Mouse (Mus musculus) stomach, embryonic 14.5 days (tissue): Measurements from ENCODE around the gene Slc22a4. TPM values are rescaled to one million over a fixed set of nuclear protein-coding genes. Genes with fewer than 3 reads are reported as not detected.
"Not testable (repeated sequence)": the region's sequence is repeated elsewhere in the genome, so short reads cannot be mapped to it uniquely, and the experiment has no call there.

Experiments used
- ATAC-seq: fragments of 200-750 bp; cut with Nextera tagmentation; 2 replicates; pipeline ENCODE4 v1.8.0; 2017; ENCODE audit warnings: low read depth, moderate TSS enrichment; ENCODE audit not compliant: insufficient number of reproducible peaks, insufficient read depth, low FRiP score
- H3K27ac ChIP-seq: fragments of 300-500 bp; sonication (generic); 2 replicates; pipeline ENCODE4 v1.5.1; 2014; ENCODE audit warnings: mild to moderate bottlenecking, low read length, moderate library complexity, mixed read lengths
- H3K27me3 ChIP-seq: fragments of 300-500 bp; sonication (generic); 2 replicates; pipeline ENCODE4 v1.6.1; 2014; ENCODE audit warnings: low read length, control low read depth, mixed read lengths; ENCODE audit not compliant: control insufficient read depth, insufficient read depth
- H3K36me3 ChIP-seq: fragments of 300-500 bp; sonication (generic); 2 replicates; pipeline ENCODE4 v1.6.1; 2014; ENCODE audit warnings: mild to moderate bottlenecking, control low read depth, low read length, moderate library complexity, mixed read lengths; ENCODE audit not compliant: control insufficient read depth, insufficient read depth
- H3K4me1 ChIP-seq: fragments of 300-500 bp; sonication (generic); 2 replicates; pipeline ENCODE4 v1.6.1; 2014; ENCODE audit warnings: low read length, control low read depth, mixed read lengths; ENCODE audit not compliant: control insufficient read depth, insufficient read depth
- H3K4me2 ChIP-seq: fragments of 300-500 bp; sonication (generic); replicated peaks from 2 replicates; pipeline ENCODE4 v1.6.1; 2014; ENCODE audit warnings: low read depth, low read length, control low read depth
- H3K4me3 ChIP-seq: fragments of 300-500 bp; sonication (generic); 2 replicates; pipeline ENCODE4 v1.5.1; 2014; ENCODE audit warnings: low read depth, low read length, control low read depth
- H3K9ac ChIP-seq: fragments of 300-500 bp; sonication (generic); replicated peaks from 2 replicates; pipeline ENCODE4 v1.6.1; 2014; ENCODE audit warnings: low read depth, mild to moderate bottlenecking, control low read depth, low read length, moderate library complexity, mixed read lengths
- H3K9me3 ChIP-seq: fragments of 300-500 bp; sonication (generic); 2 replicates; pipeline ENCODE4 v1.6.1; 2016; ENCODE audit warnings: low read depth, low read length, control low read depth; ENCODE audit not compliant: control insufficient read depth
- WGBS: fragments of 180-500 bp; shearing (Covaris S2); extraction: QIAGEN DNeasy Blood & Tissue Kit; methylation state at CpG from one replicate; pipeline ENCODE4 v1.1.7; 2014; 5-methylcytosine and 5-hydroxymethylcytosine counted together
- polyA plus RNA-seq: library from polyadenylated mRNA; unstranded; fragments of >200 nt; fragmentation: Nextera tagmentation; extraction: Ambion mirVana; gene quantifications from 2 replicates; pipeline ENCODE4 v1.2.1, GENCODE M21; 2014

Gene Slc22a4
- polyA plus RNA-seq, 1 experiment from 2014 or later: 0.80 TPM

DNA sequence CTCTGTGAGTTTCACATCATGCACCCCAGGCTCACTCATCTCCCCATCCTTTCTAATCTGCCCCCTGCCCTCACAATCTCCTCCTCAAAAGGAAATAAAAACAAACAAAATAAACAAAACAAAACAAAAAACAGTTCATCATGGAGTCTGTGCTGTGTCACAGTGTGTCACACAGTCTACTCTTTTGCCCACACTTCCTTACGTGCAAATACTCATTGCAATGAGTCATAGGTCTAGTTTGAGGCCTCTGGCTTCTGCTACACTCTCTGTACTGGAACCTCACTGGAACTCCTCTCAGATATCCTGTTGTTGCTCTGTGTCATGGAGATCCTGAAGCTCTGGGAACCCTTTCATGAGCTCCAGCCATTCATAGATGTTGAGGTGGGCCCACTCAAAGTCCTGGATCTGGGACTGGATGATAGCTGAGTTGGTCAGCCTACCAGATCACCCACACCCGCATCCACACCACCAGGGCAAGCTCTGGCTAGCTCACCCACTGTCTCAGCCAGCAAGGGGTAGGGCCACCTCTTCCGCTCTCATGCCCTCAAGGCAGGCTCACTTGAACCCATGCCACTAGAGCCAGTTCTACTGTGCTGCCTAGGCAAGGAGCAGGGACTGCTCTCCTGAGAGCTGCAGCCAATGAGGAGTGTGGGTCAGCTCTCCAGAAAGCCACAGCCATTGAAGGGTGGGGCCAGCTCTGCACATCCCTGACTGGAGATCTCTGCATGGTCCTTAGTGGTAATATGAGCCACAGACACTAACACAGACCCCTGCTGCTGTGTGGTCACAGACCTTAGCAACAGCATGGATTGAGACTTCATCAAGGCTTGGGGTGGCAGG, 8.8 kb downstream of the Slc22a4 start:
- Histone ChIP-seq H3K4me3 (no peak overlapping the region), H3K36me3 (no peaks in the 10 kb centered on the region), H3K9ac (no peak overlapping the region), H3K4me1 (no peaks in the 10 kb centered on the region), H3K27ac (no peak overlapping the region), H3K9me3 (no peaks in the 10 kb centered on the region), H3K4me2 (no peak overlapping the region), H3K27me3 (no peaks in the 10 kb centered on the region)
- WGBS: 78% methylated on average over 3 of the region's 3 CpGs
- ATAC-seq: no peak

DNA sequence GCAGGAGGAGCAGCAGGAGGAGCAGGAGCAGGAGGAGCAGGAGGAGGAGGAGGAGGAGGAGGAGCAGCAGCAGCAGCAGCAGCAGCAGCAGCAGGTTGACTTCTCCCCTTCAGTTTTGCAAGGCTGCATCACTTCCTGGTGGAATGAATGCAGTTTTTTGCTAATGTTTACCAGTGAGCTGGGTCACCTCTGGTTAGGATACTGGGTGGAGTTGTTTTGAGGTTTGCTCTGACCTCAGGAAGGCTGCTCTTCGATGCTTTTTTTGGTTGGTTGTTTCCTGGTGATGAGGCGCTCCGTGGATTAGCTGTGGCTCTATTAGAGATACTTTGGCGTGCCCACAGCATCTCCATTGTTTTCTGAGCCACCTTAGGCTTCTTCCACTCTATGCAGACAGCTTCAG, 10.3 kb downstream of the Slc22a4 start:
- 79% methylated on average over 4 of the region's 4 CpGs for WGBS
- H3K9ac ChIP-seq: no peak overlapping the region
- H3K27ac ChIP-seq: no peak overlapping the region
- no peak for ATAC-seq
- H3K36me3 ChIP-seq: no peaks in the 10 kb centered on the region
- H3K4me2 ChIP-seq: no peak overlapping the region
- H3K4me1 ChIP-seq: no peaks in the 10 kb centered on the region
- H3K27me3 ChIP-seq: no peaks in the 10 kb centered on the region
- H3K4me3 ChIP-seq: no peak overlapping the region
- H3K9me3 ChIP-seq: no peaks in the 10 kb centered on the region

DNA sequence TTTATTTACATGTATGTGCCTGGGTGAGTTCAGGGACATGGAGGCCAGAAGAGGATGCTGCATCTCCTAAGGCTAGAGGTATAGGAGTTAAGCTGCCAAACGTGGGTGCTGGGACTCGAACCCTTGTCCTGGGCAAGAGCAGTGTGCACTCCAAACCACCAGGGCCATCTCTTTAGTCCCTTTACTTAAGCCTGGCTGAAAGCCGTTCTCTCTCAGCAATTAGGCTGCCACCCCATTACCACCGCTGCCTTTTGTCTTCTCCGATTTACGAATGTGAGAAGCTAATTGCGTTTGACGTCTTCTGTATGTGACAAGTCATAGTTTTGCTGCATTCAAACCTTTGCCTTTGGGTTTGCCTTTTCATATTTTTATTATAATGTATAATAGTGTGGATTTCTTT, 11.8 kb downstream of the Slc22a4 start:
- Histone ChIP-seq H3K27ac (no peak overlapping the region), H3K36me3 (no peaks in the 10 kb centered on the region), H3K4me1 (no peaks in the 10 kb centered on the region), H3K4me3 (no peak overlapping the region), H3K4me2 (no peak overlapping the region), H3K27me3 (no peaks in the 10 kb centered on the region), H3K9ac (no peak overlapping the region), H3K9me3 (no peaks in the 10 kb centered on the region)
- WGBS: 71% methylated on average over 8 of the region's 8 CpGs
- no peak for ATAC-seq

DNA sequence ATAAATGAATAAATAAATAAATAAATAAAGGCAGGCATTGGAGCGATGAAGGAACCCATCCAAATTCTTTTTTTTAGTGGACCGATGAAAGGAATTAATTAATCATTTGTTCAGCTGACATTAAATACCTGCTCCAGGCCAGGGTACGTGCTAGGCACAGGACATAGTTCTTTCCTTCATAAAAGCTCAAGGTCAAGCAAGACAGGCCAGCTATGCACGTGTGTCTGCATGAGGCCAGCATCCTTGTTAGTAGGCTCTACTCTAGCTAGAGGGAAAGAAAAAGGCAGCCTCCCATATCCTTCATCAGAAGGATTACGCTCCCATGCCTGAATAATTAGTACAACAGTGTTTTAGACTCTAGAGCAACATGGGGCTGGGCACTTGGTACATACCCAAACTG, 14.9 kb downstream of the Slc22a4 start:
- Histone ChIP-seq H3K4me1 (no peaks in the 10 kb centered on the region), H3K9ac (no peak overlapping the region), H3K9me3 (no peaks in the 10 kb centered on the region), H3K4me3 (no peak overlapping the region), H3K27ac (no peak overlapping the region), H3K27me3 (no peaks in the 10 kb centered on the region), H3K4me2 (no peak overlapping the region), H3K36me3 (no peaks in the 10 kb centered on the region)
- no peak for ATAC-seq
- WGBS: 86% methylated on average over 5 of the region's 5 CpGs

DNA sequence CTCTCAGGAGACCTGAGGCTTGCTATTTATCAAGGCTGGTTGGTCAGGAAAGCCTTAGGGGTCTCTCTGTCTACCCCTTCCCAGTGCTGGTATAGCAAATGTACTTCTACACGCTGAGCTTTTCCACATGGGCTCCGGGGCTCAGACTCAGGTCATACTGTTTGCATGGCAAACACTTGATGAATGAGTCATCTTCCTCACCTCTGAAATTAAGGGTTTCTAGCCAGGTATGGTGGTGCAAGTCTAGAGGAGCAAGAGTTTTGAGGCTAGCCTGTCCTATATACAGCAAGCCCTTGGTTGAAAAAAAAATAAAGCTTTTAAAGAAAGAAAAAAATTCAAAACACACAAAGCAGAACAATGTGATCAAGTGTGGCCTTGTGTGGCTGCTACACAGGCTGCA, 16.6 kb downstream of the Slc22a4 start:
- Histone ChIP-seq H3K36me3 (no peaks in the 10 kb centered on the region), H3K27ac (no peak overlapping the region), H3K4me1 (no peaks in the 10 kb centered on the region), H3K4me3 (no peak overlapping the region), H3K9ac (no peak overlapping the region), H3K27me3 (no peaks in the 10 kb centered on the region), H3K4me2 (no peak overlapping the region), H3K9me3 (no peaks in the 10 kb centered on the region)
- no peak for ATAC-seq
- 69% methylated on average over 2 of the region's 2 CpGs for WGBS

DNA sequence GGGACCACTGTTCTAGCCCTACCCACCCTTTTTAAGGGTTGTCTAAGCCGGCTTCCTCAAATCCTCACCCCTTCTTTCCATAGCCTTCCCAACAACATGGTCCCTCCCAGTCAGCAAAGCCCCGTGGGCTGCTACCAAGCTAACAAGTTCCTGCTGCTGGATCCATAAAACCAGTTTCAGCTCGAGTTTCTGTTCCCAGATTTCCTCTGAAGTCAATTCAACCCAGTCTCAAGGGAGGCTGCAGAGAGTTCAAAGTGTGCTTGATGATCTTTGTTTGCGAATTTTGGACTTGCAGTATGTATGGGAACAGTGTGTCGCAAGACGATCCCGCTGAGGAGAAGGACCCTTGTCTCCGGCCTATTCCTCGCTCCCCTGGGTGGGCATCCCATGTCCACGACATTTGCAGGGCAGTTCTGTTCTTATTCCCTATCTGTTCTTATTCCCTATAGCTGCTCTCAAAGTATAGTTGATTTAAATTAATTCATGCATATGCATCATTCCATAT, 19.4 kb downstream of the Slc22a4 start:
- no peak for ATAC-seq
- H3K36me3 ChIP-seq: no peaks in the 10 kb centered on the region
- H3K4me3 ChIP-seq: no peak overlapping the region
- H3K9ac ChIP-seq: no peak overlapping the region
- no peak overlapping the region for H3K27ac ChIP-seq
- H3K9me3 ChIP-seq: no peaks in the 10 kb centered on the region
- H3K27me3 ChIP-seq: no peaks in the 10 kb centered on the region
- 75% methylated on average over 10 of the region's 10 CpGs for WGBS
- H3K4me2 ChIP-seq: no peak overlapping the region
- H3K4me1 ChIP-seq: no peaks in the 10 kb centered on the region

DNA sequence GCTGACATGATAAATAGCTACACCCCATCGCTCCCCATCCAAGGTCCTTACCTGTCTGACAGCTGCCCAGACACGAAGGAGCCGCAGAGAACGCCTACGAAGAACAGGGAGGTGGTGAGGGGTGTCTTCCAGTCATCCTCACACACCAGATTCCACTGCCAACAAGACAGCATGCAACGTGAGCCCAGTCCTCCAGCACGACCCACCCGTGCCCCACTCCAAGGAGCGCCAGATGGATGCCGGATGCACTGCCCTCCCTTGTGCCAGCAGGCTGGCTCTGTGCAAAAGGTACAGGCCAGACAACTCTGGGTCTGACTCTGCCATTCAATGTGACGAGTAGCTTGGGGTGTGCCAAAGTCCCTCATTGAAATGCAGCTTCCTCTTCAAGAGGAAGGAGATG, 20.2 kb downstream of the Slc22a4 start:
- Histone ChIP-seq H3K4me1 (no peaks in the 10 kb centered on the region), H3K9ac (no peak overlapping the region), H3K36me3 (no peaks in the 10 kb centered on the region), H3K9me3 (no peaks in the 10 kb centered on the region), H3K27me3 (no peaks in the 10 kb centered on the region), H3K4me3 (no peak overlapping the region), H3K4me2 (no peak overlapping the region), H3K27ac (no peak overlapping the region)
- 83% methylated on average over 11 of the region's 11 CpGs for WGBS
- ATAC-seq: no peak

DNA sequence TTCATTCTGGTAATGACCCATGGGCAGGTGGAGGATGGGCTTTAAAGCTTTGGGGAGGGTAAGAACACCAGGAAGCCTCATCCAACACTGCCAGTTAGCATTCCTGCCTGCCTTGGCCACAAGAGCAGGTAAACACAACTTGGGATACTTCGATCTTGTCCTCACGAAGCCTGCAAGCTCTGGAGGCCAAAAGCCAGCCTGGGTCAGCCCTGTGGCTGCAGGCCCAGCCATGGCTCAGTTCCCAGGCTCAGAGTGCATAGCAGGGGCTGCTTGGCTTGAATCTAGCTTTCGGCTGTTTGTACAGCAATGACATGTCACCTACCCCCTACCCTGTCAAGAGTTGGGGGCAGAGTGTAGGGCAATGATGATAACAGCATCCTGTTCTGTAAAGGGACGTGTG, 21.0 kb downstream of the Slc22a4 start:
- Histone ChIP-seq H3K9ac (no peak overlapping the region), H3K27me3 (no peaks in the 10 kb centered on the region), H3K27ac (no peak overlapping the region), H3K4me3 (no peak overlapping the region), H3K36me3 (no peaks in the 10 kb centered on the region), H3K9me3 (no peaks in the 10 kb centered on the region), H3K4me2 (no peak overlapping the region), H3K4me1 (no peaks in the 10 kb centered on the region)
- ATAC-seq: no peak
- 71% methylated on average over 4 of the region's 4 CpGs for WGBS

DNA sequence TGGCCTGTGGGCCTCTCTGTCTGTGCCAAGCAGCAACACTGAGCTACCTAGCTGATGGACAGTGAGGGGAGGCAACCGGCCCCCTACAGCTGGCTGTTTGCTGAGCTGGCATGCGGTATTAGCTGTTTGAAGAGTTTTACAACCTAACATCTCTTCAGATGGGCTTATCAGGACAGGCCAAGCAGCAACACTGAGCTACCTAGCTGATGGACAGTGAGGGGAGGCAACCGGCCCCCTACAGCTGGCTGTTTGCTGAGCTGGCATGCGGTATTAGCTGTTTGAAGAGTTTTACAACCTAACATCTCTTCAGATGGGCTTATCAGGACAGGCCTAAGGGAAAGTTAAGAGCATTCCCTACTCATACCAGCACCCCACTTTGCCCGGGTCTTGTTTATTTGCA, 21.5 kb downstream of the Slc22a4 start:
- not testable (repeated sequence) for H3K4me2 ChIP-seq, H3K9me3 ChIP-seq, H3K27ac ChIP-seq, H3K4me3 ChIP-seq, H3K36me3 ChIP-seq, H3K27me3 ChIP-seq, H3K4me1 ChIP-seq, H3K9ac ChIP-seq, ATAC-seq
- 34% methylated on average over 5 of the region's 5 CpGs for WGBS
